Mouse (Mus musculus) forebrain, postnatal 0 days (tissue): ENCODE results near the gene Btf3l4. TPM values are rescaled to one million over a fixed set of nuclear protein-coding genes. Genes with fewer than 3 reads are reported as not detected.

Source experiments
- ATAC-seq: fragments of 200-750 bp; cut with Nextera tagmentation; 2 replicates; pipeline ENCODE4 v1.8.0; 2017; ENCODE audit warnings: mild to moderate bottlenecking, moderate library complexity
- DNase-seq: peaks from one replicate; pipeline ENCODE4 v3.0.0-alpha.2; 2015
- H3K27ac ChIP-seq: fragments of 300-500 bp; sonication (generic); 2 replicates; pipeline ENCODE4 v1.5.1; 2014; ENCODE audit warnings: low read depth, mild to moderate bottlenecking, antibody characterized with exemption, low read length, moderate library complexity, mixed read lengths
- H3K27me3 ChIP-seq: fragments of 300-500 bp; sonication (generic); 2 replicates; pipeline ENCODE4 v1.6.1; 2014; ENCODE audit warnings: mild to moderate bottlenecking, low read length, mixed read lengths; ENCODE audit not compliant: insufficient read depth
- H3K36me3 ChIP-seq: fragments of 300-500 bp; sonication (generic); 2 replicates; pipeline ENCODE4 v1.6.1; 2014; ENCODE audit warnings: mild to moderate bottlenecking, moderate library complexity; ENCODE audit not compliant: insufficient read depth
- H3K4me1 ChIP-seq: fragments of 300-500 bp; sonication (generic); 2 replicates; pipeline ENCODE4 v1.6.1; 2014; ENCODE audit warnings: antibody characterized with exemption; ENCODE audit not compliant: insufficient read depth
- H3K4me2 ChIP-seq: fragments of 300-500 bp; sonication (generic); 2 replicates; pipeline ENCODE4 v1.6.1; 2014; ENCODE audit warnings: low read depth, mild to moderate bottlenecking, moderate library complexity
- H3K4me3 ChIP-seq: fragments of 300-500 bp; sonication (generic); 2 replicates; pipeline ENCODE4 v1.5.1; 2014; ENCODE audit warnings: low read depth, low read length, mixed read lengths
- H3K9ac ChIP-seq: fragments of 300-500 bp; sonication (generic); 2 replicates; pipeline ENCODE4 v1.6.1; 2014; ENCODE audit warnings: mild to moderate bottlenecking
- H3K9me3 ChIP-seq: fragments of 300-500 bp; sonication (generic); 2 replicates; pipeline ENCODE4 v1.6.1; 2016; ENCODE audit warnings: low read length
- CTCF ChIP-seq: sonication (generic); IDR thresholded peaks from 2 replicates; pipeline ENCODE4 v1.5.1; 2016; ENCODE audit warnings: antibody characterized with exemption, control low read depth, low read depth
- WGBS: fragments of 180-500 bp; shearing (Covaris S2); extraction: QIAGEN DNeasy Blood & Tissue Kit; methylation state at CpG from one replicate; pipeline ENCODE4 v1.1.7; 2014; 5-methylcytosine and 5-hydroxymethylcytosine counted together
- polyA plus RNA-seq: library from polyadenylated mRNA; unstranded; fragments of >200 nt; fragmentation: Nextera tagmentation; extraction: Ambion mirVana; gene quantifications from 2 replicates; pipeline ENCODE4 v1.2.1, GENCODE M21; 2015
- total RNA-seq: library from RNA; depleted of rRNA; stranded (reverse); fragments of >200 nt; gene quantifications from 2 replicates; pipeline ENCODE4 v1.2.3, GENCODE M21; 2014; rRNA removed

The Btf3l4 gene
- total and polyA plus RNA-seq, 2 experiments from 2014 or later: 164 to 186 TPM

DNA sequence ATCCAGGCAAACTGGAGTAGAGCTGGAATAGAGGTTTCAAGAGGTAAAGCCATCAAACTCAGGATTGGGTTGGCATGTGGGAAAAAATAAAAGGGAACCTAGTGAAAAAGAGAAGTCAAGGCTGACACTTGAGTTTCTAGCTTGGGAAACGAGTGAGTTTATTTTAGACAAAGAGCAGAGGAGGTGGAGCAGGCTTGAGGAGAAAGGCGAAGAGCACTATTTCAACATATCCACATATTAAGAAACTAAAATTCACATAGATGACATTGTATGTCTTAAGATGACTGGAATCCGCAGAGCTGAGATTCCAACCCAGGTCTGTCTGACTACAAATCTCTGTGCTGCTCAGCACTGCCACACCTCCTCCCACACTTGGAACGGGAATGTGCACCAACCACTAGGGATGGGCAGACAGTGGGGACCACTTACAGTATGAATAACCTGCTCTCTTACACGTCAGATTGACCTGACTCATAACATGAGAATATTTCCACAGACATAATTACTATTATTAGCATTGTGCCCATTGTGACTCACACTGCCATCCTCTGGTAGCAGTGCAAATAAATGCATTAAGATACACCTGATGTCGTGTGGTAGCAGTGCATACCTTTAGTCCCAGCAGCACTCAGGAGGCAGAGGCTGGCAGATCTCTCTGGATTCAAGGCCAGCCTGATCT is 44.0 kb downstream of the Btf3l4 start:
- Histone ChIP-seq H3K36me3 (no peaks in the 10 kb centered on the region), H3K27me3 (no peaks in the 10 kb centered on the region), H3K27ac (no peak overlapping the region), H3K4me1 (no peaks in the 10 kb centered on the region), H3K4me2 (no peak overlapping the region), H3K9me3 (no peaks in the 10 kb centered on the region), H3K9ac (no peak overlapping the region), H3K4me3 (no peak overlapping the region)
- no peak for DNase-seq
- WGBS: 82% methylated on average over 6 of the region's 6 CpGs
- no peak for TF ChIP-seq CTCF
- no peak for ATAC-seq

DNA sequence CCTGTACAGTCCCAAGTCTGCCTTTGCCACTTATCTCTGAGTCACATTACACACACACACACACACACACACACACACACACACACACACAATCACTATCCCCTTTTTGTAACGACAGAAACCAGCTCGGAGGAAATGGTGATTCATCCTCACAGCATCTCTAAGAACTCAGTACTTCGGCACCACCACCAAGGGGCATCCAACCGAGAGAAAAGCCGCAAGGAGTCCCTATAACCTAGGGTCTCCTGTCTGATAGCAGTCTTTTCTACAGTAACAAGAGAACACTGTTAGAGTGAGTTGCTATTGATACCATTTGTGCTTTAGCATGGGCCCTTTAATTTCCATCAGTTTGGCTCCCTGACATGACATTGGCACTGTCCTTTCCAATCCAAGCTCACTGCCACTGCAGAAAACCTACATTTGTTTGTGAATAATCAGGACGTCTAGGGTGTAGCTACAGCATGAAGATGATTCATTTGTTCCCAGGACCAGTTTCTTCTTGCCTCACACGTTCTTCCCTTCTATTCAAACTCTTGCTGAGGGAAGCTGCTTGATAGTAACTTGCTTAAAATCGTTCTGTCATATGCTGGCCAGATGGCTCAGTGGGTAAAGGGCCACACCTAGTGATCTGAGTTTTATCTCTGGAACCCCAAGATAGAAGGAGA is 50.9 kb downstream of the Btf3l4 start:
- Histone ChIP-seq H3K9ac (no peak overlapping the region), H3K4me2 (no peak overlapping the region), H3K4me1 (no peaks in the 10 kb centered on the region; the same call in 1 of the 2 replicates), H3K9me3 (no peaks in the 10 kb centered on the region), H3K4me3 (no peak overlapping the region), H3K27ac (no peak overlapping the region), H3K36me3 (no peaks in the 10 kb centered on the region), H3K27me3 (no peaks in the 10 kb centered on the region)
- TF ChIP-seq CTCF: no peak
- ATAC-seq (no peak), DNase-seq (peak; percentile 16)
- WGBS: 36% methylated on average over 8 of the region's 8 CpGs

- Histone ChIP-seq H3K9me3 (no peaks in the 10 kb centered on the region), H3K4me2 (peak overlapping the region; percentile 69), H3K36me3 (no peaks in the 10 kb centered on the region), H3K27me3 (no peaks in the 10 kb centered on the region), H3K4me1 (no peaks in the 10 kb centered on the region; the same call in 1 of the 2 replicates), H3K27ac (no peak overlapping the region), H3K9ac (no peak overlapping the region), H3K4me3 (0 out of 2 replicates have a peak overlapping the region, but pooled peaks have one; percentile 89)
- 60% methylated on average over 3 of the region's 3 CpGs for WGBS
- no peak for ATAC-seq
- DNase-seq: no peak
- no peak for TF ChIP-seq CTCF
These were observed 51.8 kb downstream of the Btf3l4 start for GRCm38 (mm10) chr4:108781596-108781995.

DNA sequence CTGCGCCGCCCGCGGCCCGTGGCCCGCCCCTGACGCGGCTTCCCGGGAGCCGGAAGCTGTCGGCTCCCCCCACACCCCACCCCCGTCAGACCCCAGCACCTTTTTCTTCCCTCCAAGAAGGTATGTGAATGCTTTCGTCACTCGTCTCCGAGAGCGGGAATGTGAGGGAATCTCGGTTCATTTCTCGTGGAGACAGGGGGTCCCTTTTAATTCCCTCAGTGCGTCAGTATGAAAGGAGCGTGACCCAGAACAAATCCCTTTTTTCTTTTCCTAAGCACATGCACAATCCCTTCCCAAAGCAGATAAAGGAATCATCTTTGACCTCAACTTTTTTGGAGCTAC is 52.6 kb downstream of the Btf3l4 start:
- DNase-seq: no peak
- WGBS: under 1% methylated on average over 20 of the region's 20 CpGs
- no peaks in the 10 kb centered on the region; the same call in 1 of the 2 replicates for H3K4me1 ChIP-seq
- H3K4me2 ChIP-seq: peak overlapping the region; percentile 69
- no peaks in the 10 kb centered on the region for H3K27me3 ChIP-seq
- H3K9ac ChIP-seq: peak overlapping the region; percentile 99
- peak overlapping the region; percentile 89 for H3K4me3 ChIP-seq
- no peaks in the 10 kb centered on the region for H3K36me3 ChIP-seq
- no peak for TF ChIP-seq CTCF
- no peak for ATAC-seq
- H3K9me3 ChIP-seq: no peaks in the 10 kb centered on the region
- peak overlapping the region; percentile 98 for H3K27ac ChIP-seq

GRCm38 (mm10) chr4:108780057-108780863 is 53.2 kb downstream of the Btf3l4 start, which contains the start of gene Zfyve9:
Gene Zfyve9 (minus strand): TSS chr4:108780798.
- Histone ChIP-seq H3K27ac (peak within 1 kb of the TSS; percentile 98), H3K9ac (peak within 1 kb of the TSS; percentile 99), H3K9me3 (no peaks in the 10 kb centered on the region), H3K4me3 (peak within 1 kb of the TSS; percentile 89), H3K4me1 (no peaks in the 10 kb centered on the region; the same call in 1 of the 2 replicates), H3K36me3 (no peaks in the 10 kb centered on the region), H3K27me3 (no peaks in the 10 kb centered on the region), H3K4me2 (peak within 1 kb of the TSS; percentile 69)
- peak; percentile 51 for TF ChIP-seq CTCF
- peak; percentile 86 for DNase-seq
- under 1% methylated on average over 73 of the region's 111 CpGs for WGBS
- peak; percentile 89 for ATAC-seq

DNA sequence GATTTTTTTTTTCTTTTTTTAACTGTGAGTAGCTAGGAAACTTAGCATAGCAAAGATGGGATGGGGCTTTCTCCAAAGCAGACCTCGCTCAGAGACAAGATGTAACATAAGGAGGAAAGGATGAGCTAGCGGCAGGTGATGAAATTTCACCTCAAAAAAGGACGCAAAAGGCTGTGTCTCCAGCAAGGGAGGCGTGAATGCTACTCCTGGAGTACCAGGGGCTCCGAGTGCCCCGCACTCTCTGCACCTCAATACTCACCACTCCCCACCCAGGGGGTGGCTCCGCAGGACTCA is 53.7 kb downstream of the Btf3l4 start:
- H3K27ac ChIP-seq: peak overlapping the region; percentile 98
- 3% methylated on average over 7 of the region's 7 CpGs for WGBS
- ATAC-seq (no peak), DNase-seq (no peak)
- no peaks in the 10 kb centered on the region for H3K9me3 ChIP-seq
- TF ChIP-seq CTCF: no peak; the same call in 1 of the 2 replicates
- H3K4me3 ChIP-seq: peak overlapping the region; percentile 89
- H3K4me2 ChIP-seq: peak overlapping the region; percentile 69
- H3K9ac ChIP-seq: peak overlapping the region; percentile 99
- H3K36me3 ChIP-seq: no peaks in the 10 kb centered on the region
- H3K4me1 ChIP-seq: no peaks in the 10 kb centered on the region; the same call in 1 of the 2 replicates
- no peaks in the 10 kb centered on the region for H3K27me3 ChIP-seq

- Histone ChIP-seq H3K27me3 (no peaks in the 10 kb centered on the region), H3K4me2 (no peak overlapping the region), H3K27ac (no peak overlapping the region), H3K9me3 (no peaks in the 10 kb centered on the region), H3K9ac (no peak overlapping the region), H3K4me1 (no peaks in the 10 kb centered on the region), H3K4me3 (no peak overlapping the region), H3K36me3 (no peaks in the 10 kb centered on the region)
- ATAC-seq: no peak
- no peak for TF ChIP-seq CTCF
- no peak for DNase-seq
These were observed 64.9 kb downstream of the Btf3l4 start for GRCm38 (mm10) chr4:108768527-108768926.

Other genes starting within 250 kb of the Btf3l4 start
- 45.1 and 59.7 TPM in 2 replicates for gene Cc2d1b, start 213.7 kb downstream of the Btf3l4 start, total RNA-seq
- 12.0 and 14.5 TPM in 2 replicates for gene Cc2d1b, start 213.7 kb downstream of the Btf3l4 start, polyA plus RNA-seq
- gene 3110021N24Rik, start 114.0 kb downstream of the Btf3l4 start, total RNA-seq: 0.46 TPM in 1 of 2 replicates, not detected in the other
- gene 3110021N24Rik, start 114.0 kb downstream of the Btf3l4 start, polyA plus RNA-seq: 1.1 and 1.9 TPM in 2 replicates
- 32.5 and 39.2 TPM in 2 replicates for gene Zfyve9, start 52.8 kb downstream of the Btf3l4 start, total RNA-seq
- 5.1 and 6.8 TPM in 2 replicates for gene Zfyve9, start 52.8 kb downstream of the Btf3l4 start, polyA plus RNA-seq
- 54.0 and 71.9 TPM in 2 replicates for gene Txndc12, start 987 bp upstream of the Btf3l4 start, total RNA-seq
- 65.1 and 71.9 TPM in 2 replicates for gene Txndc12, start 987 bp upstream of the Btf3l4 start, polyA plus RNA-seq
- gene Kti12, start 14.2 kb upstream of the Btf3l4 start, total RNA-seq: 20.1 and 34.4 TPM in 2 replicates
- gene Kti12, start 14.2 kb upstream of the Btf3l4 start, polyA plus RNA-seq: 26.3 and 32.2 TPM in 2 replicates
- gene A730015C16Rik, start 15.0 kb upstream of the Btf3l4 start, total RNA-seq: 0.86 and 1.1 TPM in 2 replicates
- 0.93 and 1.2 TPM in 2 replicates for gene A730015C16Rik, start 15.0 kb upstream of the Btf3l4 start, polyA plus RNA-seq
- 70.2 and 86.2 TPM in 2 replicates for gene Rab3b, start 45.4 kb upstream of the Btf3l4 start, total RNA-seq
- 287 and 298 TPM in 2 replicates for gene Rab3b, start 45.4 kb upstream of the Btf3l4 start, polyA plus RNA-seq
- gene Nrd1, start 167.0 kb upstream of the Btf3l4 start, total RNA-seq: 50.5 and 61.2 TPM in 2 replicates
- gene Nrd1, start 167.0 kb upstream of the Btf3l4 start, polyA plus RNA-seq: 35.2 and 50.7 TPM in 2 replicates